Mouse (Mus musculus): ENCODE results near the gene Tmem163. TPM values are rescaled to one million over a fixed set of nuclear protein-coding genes. Genes with fewer than 3 reads are reported as not detected.

Gene Tmem163
- polyA plus RNA-seq, 1 experiment from 2014 or later: 40.4 TPM

DNA sequence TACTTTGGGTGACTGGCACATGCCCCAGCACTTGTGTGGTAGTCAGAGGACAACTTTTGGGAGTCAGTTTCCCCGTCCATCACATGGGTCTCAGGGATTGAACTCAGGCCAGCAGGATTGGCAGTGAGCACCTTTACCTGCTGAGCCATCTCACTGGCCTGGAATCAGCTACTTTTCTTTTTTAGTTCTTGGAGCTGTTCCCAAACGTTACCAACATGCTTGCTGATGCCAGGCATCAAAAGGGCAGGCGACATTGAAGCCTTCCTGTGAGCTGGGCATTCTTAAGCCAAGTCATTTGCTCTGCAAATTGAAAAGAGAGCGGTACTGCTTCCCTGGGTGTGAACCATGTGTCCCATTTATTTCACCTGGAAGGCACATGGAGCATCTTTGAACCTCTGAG lies 137.8 kb downstream of the Tmem163 start:
- no peaks in the 10 kb centered on the region for H3K36me3 ChIP-seq
- 94% methylated on average over 4 of the region's 4 CpGs for WGBS
- no peak for ATAC-seq (ENCODE audit: low FRiP score)

GRCm38 (mm10) chr1:127537204-127538038 lies 141.9 kb downstream of the Tmem163 start:
- Histone ChIP-seq H3K27ac (peak overlapping the region; percentile 88), H3K4me3 (no peak overlapping the region; the same call in 1 of the 2 replicates), H3K4me1 (peaks cover 41% of the 10 kb centered on the region), H3K36me3 (no peaks in the 10 kb centered on the region), H3K4me2 (replicated peaks) (peak overlapping the region; percentile 48), H3K9ac (peak overlapping the region; percentile 54), H3K27me3 (peaks cover 35% of the 10 kb centered on the region), H3K9me3 (replicated peaks) (no peaks in the 10 kb centered on the region)
- 7% methylated on average over 17 of the region's 17 CpGs for WGBS
- ATAC-seq (ENCODE audit: low FRiP score): peak; percentile 83

More for the DNA sequence above, 137.8 kb downstream of the Tmem163 start:
- H3K4me2 ChIP-seq (replicated peaks): no peak overlapping the region
- H3K9ac ChIP-seq: no peak overlapping the region
- H3K27ac ChIP-seq: no peak overlapping the region
- H3K27me3 ChIP-seq: peaks cover 15% of the 10 kb centered on the region
- peaks cover 28% of the 10 kb centered on the region for H3K4me1 ChIP-seq
- H3K4me3 ChIP-seq: no peak overlapping the region
- H3K9me3 ChIP-seq (replicated peaks): no peaks in the 10 kb centered on the region

DNA sequence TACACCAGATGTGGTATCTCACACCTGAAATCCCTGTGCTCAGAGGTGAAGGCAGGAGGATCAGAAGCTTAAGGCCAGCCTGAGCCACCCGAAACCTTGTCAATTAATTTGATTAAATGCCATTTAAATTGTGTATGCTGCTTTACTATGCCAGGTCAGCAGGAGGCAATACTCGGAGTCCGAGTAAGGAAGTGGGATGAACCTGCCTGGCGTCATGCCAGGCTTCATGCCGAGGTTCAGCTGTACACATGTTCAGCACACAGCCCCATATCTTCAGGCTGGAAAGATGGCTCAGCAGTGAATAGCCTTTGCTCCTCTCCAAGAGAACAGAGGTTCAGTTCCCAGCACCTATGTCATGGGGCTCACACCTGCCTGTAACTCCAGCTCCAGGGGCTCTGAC lies 142.9 kb downstream of the Tmem163 start:
- Histone ChIP-seq H3K4me1 (peaks cover 43% of the 10 kb centered on the region), H3K9ac (peak overlapping the region; percentile 54), H3K27me3 (peaks cover 30% of the 10 kb centered on the region), H3K27ac (peak overlapping the region; percentile 88), H3K4me2 (replicated peaks) (peak overlapping the region; percentile 48), H3K9me3 (replicated peaks) (no peaks in the 10 kb centered on the region), H3K36me3 (no peaks in the 10 kb centered on the region), H3K4me3 (no peak overlapping the region)
- ATAC-seq (ENCODE audit: low FRiP score): 0 out of 2 replicates have a peak, but pooled peaks have one; percentile 11
- WGBS: 34% methylated on average over 5 of the region's 5 CpGs

- H3K9ac ChIP-seq: no peak overlapping the region
Measured at GRCm38 (mm10) chr1:127531723-127532122, 147.6 kb downstream of the Tmem163 start.

DNA sequence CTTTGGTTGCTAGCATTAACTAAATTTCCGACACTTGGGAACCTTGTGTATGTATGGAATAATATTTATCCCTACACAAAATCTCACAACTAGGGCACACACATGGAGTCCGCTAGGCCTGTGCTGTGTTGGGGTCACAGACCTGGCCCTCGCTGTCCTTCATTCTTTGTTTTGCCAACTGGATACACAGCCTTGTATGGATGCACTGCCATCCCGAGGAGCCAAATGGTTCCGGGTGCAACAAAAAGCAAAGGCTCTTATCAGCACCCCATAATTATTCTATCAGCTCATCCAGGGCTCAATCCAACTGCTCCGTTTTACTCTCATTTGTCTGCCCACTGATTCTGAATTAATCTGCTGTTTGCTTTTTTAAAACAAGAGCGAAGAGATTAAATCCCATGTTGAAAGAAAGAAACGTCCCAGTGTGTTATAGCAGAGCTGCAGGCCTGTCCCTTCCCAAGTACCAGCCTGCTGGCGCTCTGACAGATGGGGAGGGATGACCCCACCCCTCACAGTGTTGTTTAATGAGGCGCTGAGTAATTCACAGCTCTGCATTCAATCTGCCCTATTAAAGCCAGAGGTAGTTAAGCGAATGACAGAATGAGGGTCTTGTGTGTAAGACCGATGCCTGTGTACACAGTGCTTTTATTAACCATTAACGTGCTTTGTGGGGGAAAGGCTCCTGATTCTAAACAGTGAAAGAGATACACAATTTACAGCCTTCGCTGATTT lies 148.3 kb downstream of the Tmem163 start:
- no peaks in the 10 kb centered on the region for H3K9me3 ChIP-seq (replicated peaks)
- peaks cover 52% of the 10 kb centered on the region for H3K27me3 ChIP-seq
- peaks cover 18% of the 10 kb centered on the region for H3K4me1 ChIP-seq
- peak overlapping the region; percentile 80 for H3K27ac ChIP-seq
- H3K9ac ChIP-seq: no peak overlapping the region
- WGBS: 30% methylated on average over 14 of the region's 14 CpGs
- H3K4me3 ChIP-seq: no peak overlapping the region
- peaks cover 3% of the 10 kb centered on the region; the same call in 1 of the 2 replicates for H3K36me3 ChIP-seq
- ATAC-seq (ENCODE audit: low FRiP score): peak; percentile 92
- H3K4me2 ChIP-seq (replicated peaks): no peak overlapping the region

More at GRCm38 (mm10) chr1:127531723-127532122, 147.6 kb downstream of the Tmem163 start:
- H3K9me3 ChIP-seq (replicated peaks): no peaks in the 10 kb centered on the region
- H3K4me2 ChIP-seq (replicated peaks): no peak overlapping the region
- ATAC-seq (ENCODE audit: low FRiP score): peak; percentile 15; the same call in 1 of the 2 replicates
- H3K27ac ChIP-seq: peak overlapping the region; percentile 80
- H3K4me1 ChIP-seq: peaks cover 24% of the 10 kb centered on the region
- H3K27me3 ChIP-seq: peaks cover 50% of the 10 kb centered on the region
- H3K4me3 ChIP-seq: no peak overlapping the region
- WGBS: 73% methylated on average over 5 of the region's 5 CpGs
- peaks cover 3% of the 10 kb centered on the region; the same call in 1 of the 2 replicates for H3K36me3 ChIP-seq

DNA sequence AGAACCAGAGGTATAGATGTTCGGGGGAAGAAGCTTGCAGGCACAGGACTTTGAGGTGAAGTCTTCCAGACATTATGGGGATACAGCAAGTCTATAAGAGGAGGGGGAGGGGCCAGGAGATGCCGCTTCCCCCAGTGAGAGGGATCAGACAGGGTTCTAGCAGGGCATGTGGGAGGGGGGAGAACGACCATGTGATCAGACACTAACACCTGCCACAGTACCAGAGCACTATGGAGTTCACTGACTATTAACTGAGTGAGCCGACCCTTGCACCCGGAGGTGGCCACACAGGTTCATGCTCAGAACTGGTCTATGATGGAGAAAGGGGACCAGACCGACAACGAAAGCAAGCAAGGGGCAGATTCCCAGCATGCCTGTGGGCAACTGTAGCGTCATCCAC lies 156.0 kb downstream of the Tmem163 start:
- no peaks in the 10 kb centered on the region for H3K9me3 ChIP-seq (replicated peaks)
- WGBS: 85% methylated on average over 8 of the region's 8 CpGs
- H3K4me1 ChIP-seq: no peaks in the 10 kb centered on the region
- no peak overlapping the region for H3K27ac ChIP-seq
- peaks cover 20% of the 10 kb centered on the region for H3K27me3 ChIP-seq
- no peak overlapping the region for H3K4me3 ChIP-seq
- no peak overlapping the region for H3K4me2 ChIP-seq (replicated peaks)
- H3K36me3 ChIP-seq: peaks cover 3% of the 10 kb centered on the region; the same call in 1 of the 2 replicates
- ATAC-seq (ENCODE audit: low FRiP score): no peak
- H3K9ac ChIP-seq: no peak overlapping the region

DNA sequence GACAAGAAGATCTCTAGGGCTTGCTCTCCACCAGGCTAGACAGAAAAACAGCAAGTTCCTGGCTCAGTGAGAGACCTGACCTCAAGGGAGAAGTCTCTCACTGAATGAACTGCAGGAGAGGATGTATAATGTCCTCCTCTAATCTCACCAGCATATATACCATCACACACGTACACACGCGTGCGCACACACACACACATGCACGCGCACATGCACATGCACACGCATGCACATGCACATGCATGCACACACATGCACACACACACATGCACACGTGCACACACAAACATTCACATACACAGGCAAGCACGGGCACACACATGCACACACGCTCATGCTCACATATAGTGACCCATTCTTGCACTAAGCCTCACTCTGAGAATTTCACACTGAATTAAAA lies 164.5 kb downstream of the Tmem163 start:
- ATAC-seq (ENCODE audit: low FRiP score): no peak
- Histone ChIP-seq H3K9me3 (replicated peaks) (0 out of 2 replicates have a peak, but pooled peaks cover 6% of the 10 kb centered on the region), H3K27ac (no peak overlapping the region), H3K36me3 (no peaks in the 10 kb centered on the region), H3K9ac (no peak overlapping the region), H3K4me2 (replicated peaks) (no peak overlapping the region), H3K4me3 (no peak overlapping the region), H3K4me1 (no peaks in the 10 kb centered on the region), H3K27me3 (no peaks in the 10 kb centered on the region)
- WGBS: 98% methylated on average over 10 of the region's 10 CpGs

- Histone ChIP-seq H3K27me3 (no peaks in the 10 kb centered on the region), H3K9ac (no peak overlapping the region)
- WGBS: 81% methylated on average over 3 of the region's 3 CpGs
Measured at GRCm38 (mm10) chr1:127514479-127514878, 164.9 kb downstream of the Tmem163 start.

GRCm38 (mm10) chr1:127513664-127514063 lies 165.7 kb downstream of the Tmem163 start:
- Histone ChIP-seq H3K36me3 (no peaks in the 10 kb centered on the region), H3K9me3 (replicated peaks) (0 out of 2 replicates have a peak, but pooled peaks cover 6% of the 10 kb centered on the region), H3K4me3 (no peak overlapping the region), H3K27ac (no peak overlapping the region), H3K27me3 (no peaks in the 10 kb centered on the region), H3K4me2 (replicated peaks) (no peak overlapping the region), H3K4me1 (peaks cover 3% of the 10 kb centered on the region; the same call in 1 of the 2 replicates), H3K9ac (no peak overlapping the region)
- WGBS: 87% methylated on average over 3 of the region's 3 CpGs
- no peak for ATAC-seq (ENCODE audit: low FRiP score)

More at GRCm38 (mm10) chr1:127514479-127514878, 164.9 kb downstream of the Tmem163 start:
- Histone ChIP-seq H3K4me3 (no peak overlapping the region), H3K4me2 (replicated peaks) (no peak overlapping the region), H3K36me3 (no peaks in the 10 kb centered on the region), H3K27ac (no peak overlapping the region), H3K9me3 (replicated peaks) (0 out of 2 replicates have a peak, but pooled peaks cover 6% of the 10 kb centered on the region), H3K4me1 (no peaks in the 10 kb centered on the region)
- no peak for ATAC-seq (ENCODE audit: low FRiP score)

GRCm38 (mm10) chr1:127513140-127513539 lies 166.2 kb downstream of the Tmem163 start:
- H3K4me2 ChIP-seq (replicated peaks): no peak overlapping the region
- H3K4me1 ChIP-seq: peaks cover 6% of the 10 kb centered on the region
- H3K36me3 ChIP-seq: no peaks in the 10 kb centered on the region
- H3K9me3 ChIP-seq (replicated peaks): 0 out of 2 replicates have a peak, but pooled peaks cover 6% of the 10 kb centered on the region
- no peak overlapping the region for H3K9ac ChIP-seq
- no peak overlapping the region for H3K27ac ChIP-seq
- WGBS: 91% methylated on average over 8 of the region's 8 CpGs
- no peaks in the 10 kb centered on the region for H3K27me3 ChIP-seq
- ATAC-seq (ENCODE audit: low FRiP score): no peak
- H3K4me3 ChIP-seq: no peak overlapping the region

GRCm38 (mm10) chr1:127512709-127513108 lies 166.6 kb downstream of the Tmem163 start:
- no peaks in the 10 kb centered on the region for H3K27me3 ChIP-seq
- H3K9me3 ChIP-seq (replicated peaks): 0 out of 2 replicates have a peak, but pooled peaks cover 6% of the 10 kb centered on the region
- H3K4me3 ChIP-seq: no peak overlapping the region
- H3K9ac ChIP-seq: no peak overlapping the region
- no peaks in the 10 kb centered on the region for H3K36me3 ChIP-seq
- H3K4me2 ChIP-seq (replicated peaks): no peak overlapping the region
- H3K4me1 ChIP-seq: peaks cover 9% of the 10 kb centered on the region
- H3K27ac ChIP-seq: no peak overlapping the region
- no peak for ATAC-seq (ENCODE audit: low FRiP score)
- 87% methylated on average over 6 of the region's 6 CpGs for WGBS

- H3K4me3 ChIP-seq: no peak overlapping the region
- peaks cover 18% of the 10 kb centered on the region for H3K4me1 ChIP-seq
- H3K27ac ChIP-seq: no peak overlapping the region
- no peaks in the 10 kb centered on the region for H3K36me3 ChIP-seq
- no peaks in the 10 kb centered on the region for H3K27me3 ChIP-seq
- H3K9me3 ChIP-seq (replicated peaks): 0 out of 2 replicates have a peak, but pooled peaks cover 6% of the 10 kb centered on the region
- H3K4me2 ChIP-seq (replicated peaks): no peak overlapping the region
- no peak overlapping the region for H3K9ac ChIP-seq
- 81% methylated on average over 6 of the region's 6 CpGs for WGBS
- ATAC-seq (ENCODE audit: low FRiP score): no peak
Measured at GRCm38 (mm10) chr1:127511362-127511761, 168.0 kb downstream of the Tmem163 start.

All from hindbrain, embryonic 12.5 days (tissue).